Mouse (Mus musculus): ENCODE measurements around the gene 2810004N23Rik.
"Not testable (repeated sequence)": the region's sequence is repeated elsewhere in the genome, so short reads cannot be mapped to it uniquely, and the experiment has no call there.

Gene 2810004N23Rik

DNA sequence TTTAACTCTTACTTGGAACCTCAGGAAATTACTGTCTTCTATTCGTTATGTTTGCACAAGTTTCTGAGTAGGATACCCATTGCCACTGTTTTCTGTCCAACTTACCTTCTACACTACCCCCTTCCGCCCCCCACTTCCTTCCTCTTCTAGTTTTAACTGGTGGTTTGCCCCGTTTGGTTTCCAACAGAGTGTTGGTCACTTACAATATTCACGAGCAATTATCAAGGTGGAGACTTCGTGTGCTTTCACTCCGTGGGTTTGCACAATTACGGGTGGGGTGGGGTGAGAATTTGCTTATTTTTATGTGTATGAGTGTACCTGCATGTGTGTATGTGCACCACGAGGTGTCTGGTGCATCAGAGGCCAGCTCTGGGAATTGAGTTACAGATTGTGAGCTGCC lies 809 bp upstream of the 2810004N23Rik start:
- DNase-seq: no peak

DNA sequence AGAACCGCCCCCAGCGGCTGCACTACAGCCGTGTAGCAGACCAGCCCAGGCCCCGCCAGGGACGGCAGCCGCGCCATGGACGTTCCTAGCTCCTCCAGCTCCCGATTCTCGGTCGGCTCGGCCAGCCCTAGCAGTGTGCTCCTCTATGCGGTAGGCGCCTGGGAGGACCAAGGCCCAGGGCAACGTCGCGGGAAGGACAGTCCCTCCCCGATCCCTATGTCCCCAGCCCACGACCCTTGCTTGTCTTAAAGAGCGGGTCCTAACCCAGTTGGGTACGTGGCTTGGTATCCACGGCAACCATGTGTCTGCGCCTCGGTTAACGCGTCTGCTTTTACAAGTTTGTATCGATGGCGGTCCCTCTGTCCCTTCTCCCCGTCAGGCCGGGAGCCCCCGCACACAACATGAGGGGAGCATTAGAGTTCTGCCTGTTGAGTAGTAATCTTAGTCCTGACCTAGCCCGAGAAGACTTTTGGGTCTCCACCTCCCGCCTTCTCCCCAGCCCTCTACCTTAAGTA lies 300 bp upstream of the 2810004N23Rik start:
- DNase-seq: no peak

DNA sequence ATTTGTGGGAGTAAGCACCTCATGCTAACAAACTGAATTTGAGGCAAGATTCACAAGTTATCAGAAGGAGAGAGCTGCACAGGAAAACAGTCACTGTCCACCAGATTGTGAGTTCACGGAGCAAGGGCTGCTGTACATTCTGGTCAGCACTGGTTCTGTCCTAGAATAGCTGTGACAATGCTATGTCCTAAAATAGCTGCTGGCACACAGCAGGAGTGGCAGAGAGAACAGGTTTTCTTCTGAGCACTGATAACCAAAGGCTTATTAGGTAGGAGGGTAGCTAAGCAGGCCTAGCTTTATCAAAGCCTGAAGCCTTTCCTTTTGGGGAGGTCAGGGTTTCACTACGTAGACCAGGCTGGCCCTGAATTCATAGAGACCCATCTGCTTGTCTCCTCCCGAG lies 2.7 kb downstream of the 2810004N23Rik start:
- DNase-seq: no peak

DNA sequence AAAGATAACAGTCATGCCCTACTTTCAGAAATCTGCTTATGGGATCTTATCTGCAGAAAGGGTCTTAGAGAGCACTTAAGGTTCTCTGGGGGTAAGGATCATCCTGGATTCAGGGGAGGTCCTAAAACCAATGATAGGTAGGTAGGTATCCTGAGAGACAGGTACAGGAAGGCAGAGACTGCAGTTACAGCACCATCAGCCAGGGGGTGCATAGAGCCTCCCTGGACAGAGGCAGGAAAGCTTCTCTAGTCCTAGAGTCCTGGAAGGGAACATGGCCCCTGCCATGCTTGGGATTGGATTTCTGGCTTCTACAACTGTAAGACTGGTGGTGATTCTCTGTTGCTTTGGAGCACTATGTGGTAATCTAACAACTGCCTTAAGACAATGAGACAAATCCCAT lies 3.5 kb downstream of the 2810004N23Rik start:
- no peak for DNase-seq

DNA sequence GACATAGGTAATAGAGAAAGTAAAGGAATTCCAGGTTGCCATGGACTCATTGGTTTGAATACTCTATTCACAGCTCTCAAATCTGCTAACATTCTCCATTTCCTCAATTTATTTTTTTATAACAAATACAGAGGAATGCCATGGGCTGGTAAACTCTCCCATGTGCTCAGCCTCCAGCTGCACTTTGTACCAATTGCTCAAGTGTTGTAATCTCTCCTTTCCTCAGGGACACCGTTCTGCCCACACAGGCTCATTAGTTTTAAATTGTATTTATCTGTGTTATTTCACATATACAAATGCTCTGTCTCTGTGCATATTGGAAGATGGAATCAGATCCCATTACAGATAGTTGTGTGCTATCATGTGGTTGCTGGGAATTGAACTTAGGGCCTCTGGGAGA lies 9.4 kb downstream of the 2810004N23Rik start:
- DNase-seq: no peak

DNA sequence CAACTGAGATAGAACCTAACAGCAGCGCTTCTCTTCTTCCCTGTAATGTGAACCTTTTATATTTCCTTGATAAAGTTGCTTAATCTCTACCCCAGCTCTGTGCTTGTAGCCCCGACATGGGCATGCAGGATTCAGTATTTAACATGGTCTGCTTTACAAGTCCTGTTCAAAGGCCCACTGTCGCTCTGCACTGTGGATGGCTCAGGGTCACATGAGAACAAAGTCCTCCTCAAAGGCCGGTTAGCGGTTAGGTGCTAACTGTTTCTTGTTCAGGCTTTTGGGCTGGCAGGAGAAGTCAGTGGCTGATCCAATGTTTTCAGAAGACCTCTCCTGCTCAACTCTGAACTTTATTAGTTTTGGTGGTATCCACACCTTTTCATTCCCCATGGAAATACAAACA lies 17.3 kb downstream of the 2810004N23Rik start:
- no peak for DNase-seq

DNA sequence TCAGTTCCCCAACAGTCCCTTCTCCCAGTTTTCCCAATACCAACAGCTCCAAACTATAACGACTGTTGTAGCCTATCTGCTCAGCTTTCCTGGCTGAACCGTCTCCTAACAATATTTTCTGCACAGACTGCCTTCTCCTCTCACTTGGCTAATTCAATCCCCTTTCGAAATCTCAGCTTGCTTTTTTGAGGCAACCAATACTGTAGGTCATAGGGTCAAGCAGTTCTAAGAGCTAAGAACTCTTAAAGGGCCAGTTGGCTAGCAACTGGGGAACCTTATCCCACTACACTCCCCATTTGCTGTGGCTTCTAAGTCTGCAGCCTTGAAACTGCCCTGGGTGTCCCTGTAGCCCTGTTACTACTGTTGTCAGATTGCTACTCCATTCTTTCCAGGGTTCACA lies 17.8 kb downstream of the 2810004N23Rik start:
- no peak for DNase-seq

DNA sequence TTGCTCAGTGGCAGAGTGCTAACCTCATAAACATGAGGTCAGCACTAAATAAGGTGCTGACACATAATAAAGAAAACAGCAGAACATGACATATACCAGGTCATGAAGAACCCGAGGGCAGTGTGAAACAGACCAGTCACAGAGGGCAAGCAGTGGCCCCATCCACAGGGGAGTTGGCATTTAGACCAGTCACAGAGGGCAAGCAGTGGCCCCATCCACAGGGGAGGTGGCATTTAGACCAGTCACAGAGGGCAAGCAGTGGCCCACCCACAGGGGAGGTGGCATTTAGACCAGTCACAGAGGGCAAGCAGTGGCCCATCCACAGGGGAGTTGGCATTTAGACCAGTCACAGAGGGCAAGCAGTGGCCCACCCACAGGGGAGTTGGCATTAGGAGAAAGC lies 20.0 kb downstream of the 2810004N23Rik start:
- DNase-seq: not testable (repeated sequence)

DNA sequence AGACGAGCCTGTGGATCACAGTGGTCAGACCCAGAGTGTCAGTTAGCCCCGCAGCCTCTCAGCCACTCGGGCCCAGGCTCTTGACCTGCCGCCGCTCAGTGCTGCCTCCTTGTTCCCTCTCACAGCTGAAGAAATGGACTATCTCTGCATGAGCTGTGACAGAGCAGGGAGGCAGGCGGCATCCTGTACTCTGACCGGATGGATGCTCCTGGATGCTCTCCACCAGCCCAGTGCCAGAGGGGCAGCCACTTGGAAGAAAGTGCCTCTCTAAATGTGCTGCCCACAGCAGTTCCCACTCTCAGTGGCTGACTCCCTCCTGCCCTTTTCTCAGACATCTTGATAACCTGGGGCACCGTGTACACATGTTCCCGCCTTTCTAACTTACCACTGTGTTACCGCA lies 21.1 kb downstream of the 2810004N23Rik start:
- DNase-seq: no peak

DNA sequence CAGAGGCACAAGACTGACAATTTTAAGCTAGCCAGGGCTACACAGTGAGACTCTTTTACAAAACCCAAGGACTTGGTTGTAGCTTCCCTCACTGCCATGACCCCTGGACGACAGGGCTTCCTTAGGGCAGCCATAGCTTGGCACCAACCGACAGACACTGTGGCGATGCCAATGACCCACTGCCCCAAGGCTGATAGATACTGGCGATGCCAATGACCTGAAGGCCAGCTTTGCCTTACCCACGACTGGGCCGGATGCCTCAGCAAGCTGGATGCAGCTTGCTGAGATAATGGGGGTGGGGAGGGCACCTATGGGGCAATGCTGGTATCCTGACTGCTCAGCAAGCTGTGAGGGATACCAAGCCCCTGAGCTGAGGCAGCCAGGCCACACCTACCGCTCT lies 22.0 kb downstream of the 2810004N23Rik start:
- no peak for DNase-seq

DNA sequence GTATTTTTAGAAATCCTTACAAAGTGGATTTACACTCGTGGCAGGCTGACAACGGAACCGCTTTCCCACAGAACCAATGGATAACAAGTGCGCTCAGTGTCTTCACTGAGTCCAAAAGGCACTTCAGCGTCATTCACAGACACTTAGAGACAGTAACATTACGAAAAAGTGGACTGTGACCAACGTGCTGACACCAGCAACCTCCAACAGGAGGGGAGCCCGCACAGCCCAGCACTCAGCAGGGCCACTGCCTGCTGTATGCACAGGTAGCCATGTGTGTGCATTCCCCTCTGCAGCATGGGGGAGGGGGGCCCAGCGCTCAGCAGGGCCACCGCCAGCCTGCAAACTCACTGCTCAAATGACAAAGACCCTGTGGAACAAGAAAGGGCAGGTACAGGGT lies 23.5 kb downstream of the 2810004N23Rik start:
- no peak for DNase-seq

DNA sequence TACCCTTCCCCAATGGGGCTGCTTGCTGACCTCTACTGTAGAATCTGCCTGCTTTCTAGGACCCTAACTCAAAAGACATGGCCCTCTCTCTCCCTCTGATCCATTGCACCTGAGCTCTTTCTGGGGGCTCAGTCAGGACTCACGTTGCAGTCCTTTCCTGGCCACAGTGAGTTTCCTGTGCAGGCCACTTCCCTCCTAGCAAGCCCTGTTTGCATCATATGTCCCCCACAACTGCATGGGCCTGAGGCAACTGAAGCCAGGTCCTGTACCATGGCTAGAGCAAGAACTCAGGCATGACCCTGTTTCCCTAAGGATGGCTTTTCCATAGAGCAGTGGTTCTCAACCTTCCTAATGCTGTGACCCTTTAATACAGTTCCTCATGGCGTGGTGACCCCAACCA lies 25.0 kb downstream of the 2810004N23Rik start:
- DNase-seq: no peak

DNA sequence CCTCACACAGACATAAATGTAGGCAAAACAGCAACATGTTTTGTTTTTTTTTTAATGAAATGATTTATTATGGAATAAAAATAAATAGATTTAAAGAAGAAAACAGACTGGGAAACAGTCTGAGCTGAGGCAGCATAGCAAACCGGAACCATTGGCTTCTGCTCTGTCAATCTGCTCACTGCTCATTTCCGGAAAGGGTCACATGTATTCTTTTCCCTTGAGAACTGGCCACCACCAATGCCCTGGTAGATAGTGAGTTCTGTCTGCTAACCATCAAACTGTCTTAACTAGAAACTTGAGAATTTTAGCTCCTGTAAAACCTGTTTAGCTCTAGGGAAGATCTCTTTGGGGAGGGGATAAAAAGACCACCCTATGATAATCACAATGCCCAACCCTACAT lies 26.0 kb downstream of the 2810004N23Rik start:
- no peak for DNase-seq

DNA sequence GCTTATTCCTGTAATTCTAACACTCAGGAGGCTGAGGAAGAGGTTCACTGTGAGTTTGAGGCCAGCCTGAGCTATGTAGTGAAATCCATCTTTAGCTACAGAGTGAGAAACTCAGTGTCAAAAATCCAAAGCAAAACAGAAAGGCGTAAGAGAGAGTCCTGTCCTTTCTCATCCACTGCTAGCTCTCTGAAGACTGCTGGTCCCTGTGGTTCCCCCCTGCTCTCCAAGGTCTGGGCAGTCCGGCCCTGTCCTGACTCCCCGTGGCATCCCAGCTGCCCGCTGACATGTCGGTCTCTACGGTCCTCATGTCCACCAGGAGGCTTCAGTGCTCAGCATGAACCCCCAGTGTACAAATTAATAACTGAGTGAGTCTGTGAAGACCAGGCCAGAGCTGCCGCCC lies 26.6 kb downstream of the 2810004N23Rik start:
- no peak for DNase-seq

DNA sequence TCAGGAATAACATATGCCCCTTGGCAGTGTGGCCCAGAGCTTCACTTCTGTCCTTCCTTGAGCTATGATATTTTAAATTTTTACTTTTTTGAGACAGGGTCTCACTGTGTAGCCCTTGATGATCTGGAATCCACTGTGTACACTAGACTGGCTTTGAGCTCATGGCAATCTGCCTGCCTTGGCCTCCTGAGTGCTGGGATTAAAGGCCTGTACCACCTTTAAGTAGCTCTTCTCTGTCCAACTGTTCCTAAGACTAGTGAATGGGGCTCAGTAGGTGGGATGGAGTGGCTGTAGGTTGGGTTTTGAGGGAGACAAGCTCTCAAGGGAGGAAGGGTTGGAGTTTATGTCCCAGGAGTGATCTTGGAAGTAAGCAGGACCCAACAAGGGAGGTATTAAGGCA lies 27.1 kb downstream of the 2810004N23Rik start:
- no peak for DNase-seq

DNA sequence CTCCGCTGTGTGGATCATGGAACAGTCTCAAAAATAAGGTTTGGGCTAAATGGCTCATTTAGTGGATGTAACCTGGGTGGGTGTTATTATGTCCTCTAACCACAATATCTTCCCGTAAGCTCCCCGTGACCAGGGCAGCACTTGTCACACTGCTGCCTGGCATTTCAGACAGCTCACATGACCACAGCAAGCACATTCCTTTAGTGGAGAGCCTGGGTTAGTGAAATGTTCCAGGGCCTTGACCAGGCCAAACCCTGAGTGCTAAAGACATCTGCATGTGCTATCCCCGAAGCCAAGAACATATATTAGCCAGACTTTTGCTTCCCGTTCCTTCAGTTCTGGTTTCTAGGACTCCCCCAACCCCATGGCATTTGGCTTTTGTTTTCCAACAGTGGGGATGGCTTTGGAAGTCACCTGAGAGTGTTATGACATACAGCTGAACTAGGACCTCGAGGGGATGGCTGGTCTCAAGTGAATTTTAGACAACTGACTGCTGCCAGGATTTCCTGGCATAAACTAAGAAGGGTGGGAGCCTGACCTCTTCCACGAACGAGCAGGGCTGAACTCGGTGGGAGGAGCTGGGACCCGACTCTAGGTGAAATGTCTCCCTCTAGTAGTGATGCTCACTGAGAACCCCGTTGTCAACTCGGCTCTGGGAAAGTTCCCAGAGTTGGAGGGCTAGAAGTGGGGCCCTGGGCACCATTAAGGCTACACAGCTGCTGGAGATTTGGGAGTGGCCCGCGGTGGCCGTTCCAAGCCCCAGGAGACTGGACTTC lies 29.3 kb downstream of the 2810004N23Rik start:
- DNase-seq: no peak

DNA sequence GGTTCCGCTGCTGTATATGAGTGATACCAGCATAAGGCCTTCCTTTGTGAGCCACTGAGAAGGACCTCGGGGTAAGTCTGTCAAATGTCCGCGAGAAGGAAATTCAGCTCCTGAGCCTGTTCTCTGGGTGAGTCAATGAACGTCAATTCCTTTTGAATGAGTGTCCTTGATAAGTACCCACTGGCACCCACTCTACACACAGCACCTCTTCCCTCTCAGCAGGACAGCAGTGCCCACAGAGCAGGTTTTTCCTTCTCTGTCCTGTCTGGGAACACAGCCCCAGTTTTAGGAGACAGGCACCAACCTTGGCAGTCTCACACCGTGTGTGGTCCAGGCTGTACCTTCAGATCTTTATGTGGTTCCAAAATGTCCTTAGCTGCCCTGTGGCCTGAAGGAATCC lies 31.0 kb downstream of the 2810004N23Rik start:
- DNase-seq: no peak

DNA sequence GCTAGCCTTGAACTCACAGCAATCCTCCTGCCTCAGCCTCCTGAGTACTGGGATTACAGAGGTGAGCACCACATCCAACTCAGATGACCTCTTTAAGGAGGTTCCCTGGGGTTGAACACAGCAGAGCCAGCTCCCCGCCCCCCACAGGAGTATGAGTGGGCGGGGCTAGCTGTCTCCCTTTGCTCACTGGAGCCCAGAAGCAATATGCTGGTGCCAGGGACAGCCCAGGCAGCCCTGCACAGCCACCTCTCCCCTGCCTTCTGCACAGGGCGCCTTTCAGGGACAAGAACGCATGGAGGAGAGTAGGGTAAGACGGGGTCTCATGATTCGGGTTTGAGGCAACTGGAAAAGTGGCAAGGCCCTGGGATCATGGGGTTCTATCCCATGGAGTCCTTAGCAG lies 31.4 kb downstream of the 2810004N23Rik start:
- no peak for DNase-seq

DNA sequence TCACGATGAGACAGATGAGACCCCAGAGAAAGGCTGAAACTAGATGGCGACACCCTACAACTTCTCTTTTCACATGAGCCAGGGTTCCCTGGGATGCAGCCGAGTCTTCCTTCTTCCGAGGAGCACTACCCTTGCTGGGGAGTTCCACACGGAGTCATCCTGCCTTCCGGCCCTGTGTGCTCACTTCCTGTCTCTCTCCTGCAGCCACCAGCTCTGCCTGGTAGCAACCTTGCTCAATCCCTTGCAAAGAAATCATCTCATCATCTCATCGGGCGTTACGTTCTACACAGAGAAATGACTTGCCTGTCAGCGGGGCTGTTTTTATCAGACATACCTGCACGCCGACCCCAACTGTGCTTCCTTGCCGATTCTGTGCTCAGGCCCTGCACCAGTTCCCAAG lies 32.9 kb downstream of the 2810004N23Rik start:
- no peak for DNase-seq

DNA sequence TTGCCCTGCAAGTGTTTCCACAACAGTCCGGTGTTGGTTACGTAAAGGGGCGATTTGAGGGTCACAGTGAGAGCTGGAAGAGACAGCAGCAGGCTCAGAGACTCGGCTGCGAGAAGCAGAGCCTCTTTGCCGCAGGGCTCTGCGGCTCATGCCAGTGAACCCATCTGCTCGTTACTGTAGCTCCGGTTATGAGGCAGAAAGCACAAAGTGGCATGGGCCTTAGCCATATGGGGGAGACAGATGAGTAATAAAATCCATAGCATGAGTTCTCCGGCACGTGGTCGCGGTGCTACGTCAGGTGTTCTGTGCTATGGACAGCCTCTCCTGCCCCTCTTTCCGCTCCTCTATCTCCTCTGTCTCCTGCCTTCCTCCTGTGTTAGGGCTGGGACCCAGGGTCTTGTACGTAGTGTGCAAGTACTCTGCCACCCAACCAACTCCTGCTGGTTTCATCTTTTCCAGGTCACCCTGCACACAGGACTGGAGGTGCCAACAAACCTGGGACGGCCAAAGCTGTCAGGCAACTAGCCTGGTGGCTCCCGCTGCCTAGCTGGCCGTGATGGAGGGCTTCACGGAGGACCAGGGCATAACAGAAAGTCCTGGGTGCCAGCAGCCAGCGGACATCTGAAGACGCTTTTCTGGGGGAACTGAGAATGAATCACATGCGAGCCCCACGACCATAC lies 34.2 kb downstream of the 2810004N23Rik start:
- peak; percentile 29 for DNase-seq

DNA sequence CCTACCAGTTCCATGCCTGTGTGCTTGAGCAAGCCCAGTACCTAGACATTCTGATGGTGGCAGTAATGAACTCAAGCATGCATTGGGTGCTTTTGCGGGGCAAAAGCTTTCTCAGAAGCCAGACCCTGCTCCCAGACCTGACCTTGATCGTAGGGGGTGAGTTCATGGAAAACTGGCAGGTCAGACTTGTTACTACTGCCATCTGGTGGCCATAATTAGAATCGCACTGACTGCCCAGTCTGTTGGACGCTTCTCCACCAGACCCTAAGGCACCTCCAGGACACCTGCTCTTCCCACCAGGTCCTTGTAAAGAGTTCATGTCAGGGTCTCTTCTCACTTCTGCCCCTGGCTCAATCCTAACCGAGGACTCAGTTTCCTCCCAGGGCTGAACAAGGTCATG lies 35.5 kb downstream of the 2810004N23Rik start:
- peak; percentile 21 for DNase-seq

DNA sequence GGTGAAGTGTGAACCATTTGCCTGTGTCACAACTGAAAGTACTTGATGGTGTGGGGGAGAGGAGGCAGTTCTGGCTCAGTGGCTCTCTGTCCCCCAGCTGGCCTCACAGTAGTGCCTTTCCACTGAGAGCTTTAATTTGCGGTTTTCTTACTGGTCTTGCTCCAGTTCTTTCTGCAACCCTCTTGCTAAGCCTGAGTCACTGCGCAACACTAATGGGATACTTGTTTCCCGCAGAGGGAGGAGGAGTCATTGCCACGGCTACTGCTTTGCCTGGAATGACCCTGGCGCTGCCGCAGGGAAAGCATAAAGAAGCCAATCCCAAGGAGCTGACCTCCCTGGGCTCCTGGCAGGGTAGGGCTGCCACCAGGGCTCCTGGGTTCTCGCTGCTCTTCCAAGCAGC lies 36.3 kb downstream of the 2810004N23Rik start:
- DNase-seq: peak; percentile 8

DNA sequence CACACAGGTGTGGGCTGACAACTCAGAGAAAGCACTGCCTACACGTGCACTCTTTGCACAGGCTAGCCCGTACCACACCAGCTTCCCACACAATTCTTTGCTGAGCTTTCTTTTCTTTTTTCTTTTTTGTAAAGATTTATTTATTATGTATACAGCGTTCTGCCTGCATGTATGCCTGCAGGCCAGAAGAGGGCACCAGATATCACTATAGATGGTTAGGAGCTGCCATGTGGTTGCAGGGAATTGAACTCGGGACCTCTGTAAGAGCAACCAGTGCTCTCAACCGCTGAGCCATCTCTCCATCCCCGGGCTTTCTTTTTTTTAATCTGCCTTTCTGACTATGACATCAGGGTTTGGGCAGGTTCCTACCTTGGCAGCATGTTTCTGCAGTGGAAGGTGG lies 39.4 kb downstream of the 2810004N23Rik start:
- no peak for DNase-seq

DNA sequence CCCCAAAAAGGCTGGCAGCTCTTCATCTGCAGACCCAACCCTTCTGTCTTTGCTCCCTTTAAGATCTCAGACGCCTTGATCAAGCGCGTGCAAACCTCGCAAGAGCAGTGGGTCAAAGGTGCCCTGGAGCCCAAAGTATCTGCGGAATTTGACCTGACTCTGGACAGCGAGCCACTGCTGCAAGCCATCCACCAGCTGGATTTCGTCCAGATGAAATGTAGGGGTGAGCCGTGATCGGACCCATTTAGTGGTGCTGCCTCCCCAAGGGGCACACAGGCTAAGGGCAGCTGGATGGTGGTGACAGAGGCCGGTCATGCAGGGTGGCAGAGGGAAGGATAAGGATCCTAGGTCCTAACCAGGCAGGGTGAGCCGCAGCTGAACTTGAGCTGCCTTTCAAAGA lies 42.8 kb downstream of the 2810004N23Rik start:
- DNase-seq: no peak

All from right cerebral cortex, adult 18-20 months (tissue).